Mouse (Mus musculus): Measurements from ENCODE around the gene Pheta1. TPM values are rescaled to one million over a fixed set of nuclear protein-coding genes. Genes with fewer than 3 reads are reported as not detected.
"Not testable (repeated sequence)": the region's sequence is repeated elsewhere in the genome, so short reads cannot be mapped to it uniquely, and the experiment has no call there.

Gene Pheta1
- polyA plus RNA-seq, 1 experiment from 2014 or later: 43.4 TPM

DNA sequence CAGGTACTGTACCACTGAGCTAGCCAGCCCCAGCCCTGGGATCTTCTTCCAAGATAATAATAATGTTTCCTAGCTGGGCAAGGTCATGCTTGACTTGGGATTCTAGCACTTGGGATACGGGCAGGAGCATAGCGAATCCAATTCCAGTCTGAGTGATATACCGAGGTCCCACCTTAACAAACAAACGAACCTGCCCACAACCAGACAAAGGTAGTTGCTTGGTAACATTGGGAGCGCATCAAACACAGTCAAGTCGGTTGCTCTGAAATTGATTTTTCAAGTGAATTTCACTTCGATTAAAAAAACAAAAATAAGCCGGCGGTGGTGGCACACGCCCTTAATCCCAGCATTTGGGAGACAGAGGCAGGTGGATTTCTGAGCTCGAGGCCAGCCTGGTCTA is 2.5 kb upstream of the Pheta1 start:
- Histone ChIP-seq H3K27me3 (ENCODE audit: control insufficient read depth, insufficient read depth, low read depth, low read length) (peaks cover 18% of the 10 kb centered on the region), H3K36me3 (ENCODE audit: control insufficient read depth, insufficient read depth, low read length) (no peaks in the 10 kb centered on the region), H3K27ac (ENCODE audit: low read length) (no peak overlapping the region), H3K4me1 (ENCODE audit: control insufficient read depth, insufficient read depth, low read length) (peaks cover 26% of the 10 kb centered on the region), H3K9me3 (replicated peaks; ENCODE audit: control insufficient read depth, low read length, poor library complexity, severe bottlenecking) (no peaks in the 10 kb centered on the region), H3K4me2 (ENCODE audit: low read length) (no peak overlapping the region), H3K4me3 (ENCODE audit: low read depth, low read length) (no peak overlapping the region), H3K9ac (ENCODE audit: low read depth, low read length) (no peak overlapping the region)
- ATAC-seq: no peak
- 82% methylated on average over 11 of the region's 11 CpGs for WGBS

DNA sequence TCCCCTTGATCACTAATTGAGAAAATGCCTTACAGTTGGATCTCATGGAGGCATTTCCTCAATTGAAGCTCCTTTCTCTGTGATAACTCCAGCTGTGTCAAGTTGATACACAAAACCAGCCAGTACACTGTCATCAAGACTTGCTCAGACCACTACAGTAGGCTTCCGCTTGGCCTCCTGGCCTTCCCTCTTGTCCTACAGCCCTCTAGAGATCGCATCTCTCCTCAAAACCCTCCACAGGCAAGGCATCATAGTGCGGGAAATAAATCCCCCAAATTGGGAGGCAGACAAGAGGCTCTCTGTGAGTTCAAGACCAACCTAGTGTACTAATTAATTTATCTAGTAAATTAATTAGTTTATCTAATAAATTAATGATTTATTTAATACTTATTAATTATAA is 1.5 kb upstream of the Pheta1 start:
- not testable (repeated sequence) for H3K4me2 ChIP-seq (ENCODE audit: low read length); ATAC-seq; H3K9me3 ChIP-seq (replicated peaks; ENCODE audit: control insufficient read depth, low read length, poor library complexity, severe bottlenecking); H3K27ac ChIP-seq (ENCODE audit: low read length); H3K4me3 ChIP-seq (ENCODE audit: low read depth, low read length); H3K9ac ChIP-seq (ENCODE audit: low read depth, low read length); H3K36me3 ChIP-seq (ENCODE audit: control insufficient read depth, insufficient read depth, low read length)
- 84% methylated on average over 3 of the region's 3 CpGs for WGBS
- peaks cover 26% of the 10 kb centered on the region for H3K4me1 ChIP-seq (ENCODE audit: control insufficient read depth, insufficient read depth, low read length)
- H3K27me3 ChIP-seq (ENCODE audit: control insufficient read depth, insufficient read depth, low read depth, low read length): peaks cover 18% of the 10 kb centered on the region

DNA sequence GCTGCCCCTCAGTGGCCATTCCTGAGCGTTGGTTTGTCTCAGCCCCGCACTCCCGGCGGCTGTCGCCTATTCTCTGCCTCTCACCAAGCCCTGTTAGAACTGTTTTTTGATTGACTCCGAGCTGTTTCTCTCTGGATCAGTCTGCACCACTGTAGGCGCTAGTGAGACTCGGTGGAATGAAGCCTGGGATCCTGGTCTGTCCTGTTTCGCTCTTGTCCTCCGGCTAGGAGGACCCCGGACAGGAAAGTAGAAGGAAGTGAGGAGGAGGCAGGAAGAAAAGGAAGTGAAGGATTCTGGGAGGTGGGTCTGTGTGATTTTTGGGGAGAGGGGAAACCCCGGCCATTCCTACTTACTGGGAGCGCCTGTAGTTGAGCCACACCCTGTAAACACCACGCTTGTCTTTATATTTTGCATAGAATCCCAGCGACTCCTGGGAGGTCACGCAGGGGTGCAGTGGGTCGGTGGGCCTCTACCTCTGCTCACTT is 707 bp upstream of the Pheta1 start:
- no peak for ATAC-seq
- peaks cover 17% of the 10 kb centered on the region for H3K27me3 ChIP-seq (ENCODE audit: control insufficient read depth, insufficient read depth, low read depth, low read length)
- no peak overlapping the region; the same call in 1 of the 2 replicates for H3K27ac ChIP-seq (ENCODE audit: low read length)
- peak overlapping the region; percentile 4; the same call in 1 of the 2 replicates for H3K9ac ChIP-seq (ENCODE audit: low read depth, low read length)
- no peaks in the 10 kb centered on the region for H3K9me3 ChIP-seq (replicated peaks; ENCODE audit: control insufficient read depth, low read length, poor library complexity, severe bottlenecking)
- peaks cover 21% of the 10 kb centered on the region for H3K4me1 ChIP-seq (ENCODE audit: control insufficient read depth, insufficient read depth, low read length)
- peaks cover 7% of the 10 kb centered on the region for H3K36me3 ChIP-seq (ENCODE audit: control insufficient read depth, insufficient read depth, low read length)
- peak overlapping the region; percentile 92 for H3K4me3 ChIP-seq (ENCODE audit: low read depth, low read length)
- under 1% methylated on average over 17 of the region's 17 CpGs for whole genome bisulfite sequencing
- peak overlapping the region; percentile 84 for H3K4me2 ChIP-seq (ENCODE audit: low read length)

DNA sequence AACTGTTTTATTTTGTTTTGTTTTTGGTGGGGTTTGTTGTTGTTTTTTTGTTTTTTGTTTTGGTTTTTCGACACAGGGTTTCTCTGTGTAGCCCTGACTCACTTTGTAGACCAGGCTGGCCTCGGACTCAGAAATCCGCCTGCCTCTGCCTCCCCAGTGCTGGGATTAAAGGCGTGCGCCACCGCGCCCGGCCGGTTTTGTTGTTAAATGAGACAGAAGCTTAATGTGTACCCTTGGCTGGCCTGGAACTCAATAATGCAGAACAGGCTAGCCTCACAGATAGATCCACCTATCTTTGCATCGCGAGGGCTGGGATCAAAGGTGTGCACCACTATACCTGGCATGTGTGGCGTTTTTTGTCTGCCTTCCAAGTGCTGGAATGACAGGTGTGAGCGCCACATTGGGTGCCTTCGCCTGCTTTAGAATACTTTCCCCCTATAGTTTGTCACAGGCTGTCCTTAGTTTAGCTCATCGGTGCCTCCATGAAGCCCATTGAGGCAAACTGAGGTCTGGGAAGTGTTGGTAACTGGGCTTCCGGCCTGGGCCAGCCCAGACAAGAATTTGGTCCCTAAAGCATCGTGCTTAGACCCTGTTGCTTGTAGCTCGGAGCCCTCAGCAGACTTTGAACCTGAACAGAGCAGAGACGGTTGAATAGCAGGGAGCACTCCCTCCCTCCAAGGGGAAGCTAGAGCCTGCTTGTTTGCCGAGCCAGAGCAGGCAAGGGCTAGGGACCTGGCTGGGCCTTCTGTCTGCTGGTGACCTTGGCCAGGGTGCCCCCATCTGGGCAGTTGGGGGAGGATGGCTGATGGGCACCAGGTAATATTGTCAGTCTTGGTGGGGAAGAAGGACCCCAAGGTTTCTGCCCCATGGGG is 930 bp downstream of the Pheta1 start:
- Histone ChIP-seq H3K27ac (ENCODE audit: low read length) (peak overlapping the region; percentile 5; the same call in 1 of the 2 replicates), H3K27me3 (ENCODE audit: control insufficient read depth, insufficient read depth, low read depth, low read length) (peaks cover 3% of the 10 kb centered on the region; the same call in 1 of the 2 replicates), H3K4me3 (ENCODE audit: low read depth, low read length) (peak overlapping the region; percentile 92), H3K4me2 (ENCODE audit: low read length) (peak overlapping the region; percentile 84), H3K4me1 (ENCODE audit: control insufficient read depth, insufficient read depth, low read length) (peaks cover 21% of the 10 kb centered on the region), H3K9me3 (replicated peaks; ENCODE audit: control insufficient read depth, low read length, poor library complexity, severe bottlenecking) (no peaks in the 10 kb centered on the region), H3K9ac (ENCODE audit: low read depth, low read length) (peak overlapping the region; percentile 88), H3K36me3 (ENCODE audit: control insufficient read depth, insufficient read depth, low read length) (peaks cover 17% of the 10 kb centered on the region)
- WGBS: 37% methylated on average over 20 of the region's 20 CpGs
- 0 out of 2 replicates have a peak, but pooled peaks have one; percentile 22 for ATAC-seq

DNA sequence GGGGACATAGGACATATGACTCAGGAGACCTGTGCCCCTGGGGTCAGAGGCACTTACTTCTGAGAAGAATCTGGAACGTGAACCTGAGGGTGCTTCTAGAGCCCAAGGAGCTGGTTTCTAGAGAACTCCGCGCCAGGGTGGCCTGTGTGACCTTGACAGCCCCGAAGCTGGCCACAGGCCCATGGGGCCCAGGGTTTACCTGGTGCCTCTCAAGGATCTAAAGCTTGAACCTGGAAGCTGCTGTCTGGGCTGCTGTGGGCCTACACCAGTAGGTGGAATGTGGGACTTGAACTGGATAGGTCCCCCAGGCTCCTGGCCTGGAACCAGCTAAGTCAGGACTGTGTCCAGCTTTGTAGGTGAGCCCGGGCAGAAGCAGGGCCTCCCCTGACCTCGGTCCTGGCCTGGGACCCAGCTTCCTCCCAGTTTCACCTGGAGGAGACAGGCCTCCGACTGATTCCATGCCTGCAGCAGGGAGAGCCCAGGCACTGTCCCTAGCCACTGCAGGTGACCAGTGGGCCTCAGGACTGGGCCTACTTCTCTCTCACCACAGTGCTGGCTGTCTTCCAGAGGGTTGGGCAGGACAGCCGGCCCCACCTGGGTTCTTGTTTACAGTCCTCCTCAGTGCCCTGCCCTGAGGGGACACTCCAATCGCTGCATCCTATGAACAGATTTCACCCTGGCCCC is 4.7 kb downstream of the Pheta1 start:
- no peak for ATAC-seq
- Histone ChIP-seq H3K9ac (ENCODE audit: low read depth, low read length) (no peak overlapping the region), H3K9me3 (replicated peaks; ENCODE audit: control insufficient read depth, low read length, poor library complexity, severe bottlenecking) (no peaks in the 10 kb centered on the region), H3K4me1 (ENCODE audit: control insufficient read depth, insufficient read depth, low read length) (peaks cover 19% of the 10 kb centered on the region), H3K27me3 (ENCODE audit: control insufficient read depth, insufficient read depth, low read depth, low read length) (no peaks in the 10 kb centered on the region), H3K4me2 (ENCODE audit: low read length) (no peak overlapping the region), H3K27ac (ENCODE audit: low read length) (no peak overlapping the region), H3K36me3 (ENCODE audit: control insufficient read depth, insufficient read depth, low read length) (peaks cover 17% of the 10 kb centered on the region), H3K4me3 (ENCODE audit: low read depth, low read length) (no peak overlapping the region)
- 84% methylated on average over 9 of the region's 9 CpGs for WGBS

DNA sequence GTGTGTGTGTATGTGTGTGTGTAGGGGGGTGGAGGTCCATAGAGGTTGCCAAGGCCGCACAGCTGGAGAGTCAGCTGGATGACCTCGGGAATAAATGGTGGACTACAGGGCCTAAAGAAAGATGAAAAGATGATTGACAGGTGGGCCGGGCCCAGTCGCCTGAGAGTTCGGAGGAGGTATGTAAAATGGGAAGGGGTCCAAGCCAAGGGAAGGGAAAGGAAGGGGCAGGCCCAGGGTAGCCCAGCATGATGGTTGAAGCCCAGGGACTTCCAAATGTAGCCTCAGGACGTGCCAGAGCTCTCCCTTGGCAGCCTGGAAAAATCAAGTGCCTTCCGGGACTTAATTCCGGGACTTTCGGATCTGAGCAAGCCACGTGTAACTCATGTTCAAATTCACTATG is 6.0 kb downstream of the Pheta1 start:
- Histone ChIP-seq H3K36me3 (ENCODE audit: control insufficient read depth, insufficient read depth, low read length) (peaks cover 22% of the 10 kb centered on the region), H3K27ac (ENCODE audit: low read length) (no peak overlapping the region), H3K4me3 (ENCODE audit: low read depth, low read length) (no peak overlapping the region), H3K27me3 (ENCODE audit: control insufficient read depth, insufficient read depth, low read depth, low read length) (no peaks in the 10 kb centered on the region), H3K9me3 (replicated peaks; ENCODE audit: control insufficient read depth, low read length, poor library complexity, severe bottlenecking) (no peaks in the 10 kb centered on the region), H3K9ac (ENCODE audit: low read depth, low read length) (no peak overlapping the region), H3K4me2 (ENCODE audit: low read length) (no peak overlapping the region), H3K4me1 (ENCODE audit: control insufficient read depth, insufficient read depth, low read length) (peaks cover 17% of the 10 kb centered on the region)
- no peak for ATAC-seq
- WGBS: 53% methylated on average over 10 of the region's 10 CpGs

DNA sequence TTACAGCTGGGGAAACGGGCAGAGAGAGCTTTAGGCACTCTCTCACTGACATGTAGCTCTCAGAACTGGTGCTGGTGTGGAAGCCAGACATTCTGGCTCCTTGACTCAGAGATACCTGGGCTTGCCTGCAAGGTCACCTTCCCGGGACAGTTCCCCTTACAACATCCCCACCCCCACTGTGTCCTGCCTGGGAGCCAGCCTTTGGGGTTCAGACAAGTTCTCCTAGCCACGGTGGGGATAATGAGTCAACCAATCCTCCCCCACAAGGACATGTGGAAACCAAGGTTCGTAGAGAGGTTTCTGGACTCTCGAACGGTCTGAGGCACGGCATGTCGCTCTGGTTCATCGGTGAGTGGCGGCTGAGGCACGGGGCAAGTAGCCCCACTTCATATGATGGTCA is 8.0 kb downstream of the Pheta1 start:
- no peak for ATAC-seq
- Histone ChIP-seq H3K9me3 (replicated peaks; ENCODE audit: control insufficient read depth, low read length, poor library complexity, severe bottlenecking) (peaks cover 4% of the 10 kb centered on the region; the same call in 1 of the 2 replicates), H3K4me3 (ENCODE audit: low read depth, low read length) (no peak overlapping the region), H3K9ac (ENCODE audit: low read depth, low read length) (no peak overlapping the region), H3K4me2 (ENCODE audit: low read length) (no peak overlapping the region), H3K27ac (ENCODE audit: low read length) (no peak overlapping the region), H3K36me3 (ENCODE audit: control insufficient read depth, insufficient read depth, low read length) (peaks cover 36% of the 10 kb centered on the region), H3K27me3 (ENCODE audit: control insufficient read depth, insufficient read depth, low read depth, low read length) (no peaks in the 10 kb centered on the region), H3K4me1 (ENCODE audit: control insufficient read depth, insufficient read depth, low read length) (peaks cover 2% of the 10 kb centered on the region; the same call in 1 of the 2 replicates)
- WGBS: 90% methylated on average over 11 of the region's 11 CpGs

DNA sequence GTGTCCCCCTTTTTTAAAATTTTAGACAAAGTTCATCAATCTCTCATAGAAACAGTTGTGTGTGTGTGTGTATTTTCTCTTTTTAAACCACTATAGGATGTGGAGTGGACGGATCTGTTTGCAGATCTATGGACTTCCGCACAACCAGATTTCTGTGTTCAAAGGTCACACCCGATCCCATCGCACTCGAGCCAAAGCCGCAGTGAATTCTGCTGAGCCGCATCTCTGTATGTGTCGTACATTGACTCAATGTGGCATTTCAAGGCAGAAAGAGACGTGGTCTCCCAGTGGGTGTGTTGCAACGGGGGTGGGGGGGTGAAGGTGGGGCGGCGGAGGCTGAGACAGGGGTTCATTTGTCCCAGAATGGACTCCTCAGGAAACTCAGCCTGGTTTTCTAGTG is 9.6 kb downstream of the Pheta1 start:
- H3K4me1 ChIP-seq (ENCODE audit: control insufficient read depth, insufficient read depth, low read length): peaks cover 2% of the 10 kb centered on the region; the same call in 1 of the 2 replicates
- H3K4me2 ChIP-seq (ENCODE audit: low read length): no peak overlapping the region
- peaks cover 27% of the 10 kb centered on the region for H3K36me3 ChIP-seq (ENCODE audit: control insufficient read depth, insufficient read depth, low read length)
- no peak for ATAC-seq
- H3K27ac ChIP-seq (ENCODE audit: low read length): no peak overlapping the region
- no peaks in the 10 kb centered on the region for H3K27me3 ChIP-seq (ENCODE audit: control insufficient read depth, insufficient read depth, low read depth, low read length)
- no peak overlapping the region for H3K9ac ChIP-seq (ENCODE audit: low read depth, low read length)
- H3K9me3 ChIP-seq (replicated peaks; ENCODE audit: control insufficient read depth, low read length, poor library complexity, severe bottlenecking): peaks cover 4% of the 10 kb centered on the region; the same call in 1 of the 2 replicates
- 93% methylated on average over 12 of the region's 12 CpGs for WGBS
- H3K4me3 ChIP-seq (ENCODE audit: low read depth, low read length): no peak overlapping the region

DNA sequence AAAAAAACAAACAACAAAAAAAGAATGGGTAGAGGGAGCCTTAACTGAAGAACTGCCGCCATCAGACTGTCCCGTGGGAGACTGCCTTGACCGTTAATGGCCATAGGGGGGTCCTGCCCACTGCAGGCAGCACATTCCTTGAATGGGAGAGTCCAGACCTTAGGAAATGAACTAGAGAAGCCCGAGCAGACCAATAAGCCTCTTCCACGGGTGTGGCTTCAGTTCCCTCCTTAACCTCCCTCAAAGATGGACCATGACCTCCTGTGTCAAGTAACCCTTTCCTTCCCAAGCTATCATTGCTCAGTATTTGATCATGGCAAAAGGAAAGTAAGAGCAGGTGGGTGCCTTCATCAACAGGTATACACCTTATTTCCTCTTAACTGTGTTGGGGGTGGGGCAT is 13.2 kb downstream of the Pheta1 start:
- Histone ChIP-seq H3K4me2 (ENCODE audit: low read length) (no peak overlapping the region), H3K36me3 (ENCODE audit: control insufficient read depth, insufficient read depth, low read length) (peaks cover 19% of the 10 kb centered on the region), H3K9me3 (replicated peaks; ENCODE audit: control insufficient read depth, low read length, poor library complexity, severe bottlenecking) (peaks cover 4% of the 10 kb centered on the region; the same call in 1 of the 2 replicates), H3K4me1 (ENCODE audit: control insufficient read depth, insufficient read depth, low read length) (no peaks in the 10 kb centered on the region), H3K27me3 (ENCODE audit: control insufficient read depth, insufficient read depth, low read depth, low read length) (no peaks in the 10 kb centered on the region), H3K27ac (ENCODE audit: low read length) (no peak overlapping the region), H3K4me3 (ENCODE audit: low read depth, low read length) (no peak overlapping the region), H3K9ac (ENCODE audit: low read depth, low read length) (no peak overlapping the region)
- 53% methylated on average over 5 of the region's 5 CpGs for WGBS
- no peak for ATAC-seq
